Mouse (Mus musculus): ENCODE measurements at regions not wholly inside any gene's neighbourhood (a gene's known extent, or its start where the extent isn't known, plus 50 kb on each side); places are given as distances from the start of the nearest gene placed in this dataset.

DNA sequence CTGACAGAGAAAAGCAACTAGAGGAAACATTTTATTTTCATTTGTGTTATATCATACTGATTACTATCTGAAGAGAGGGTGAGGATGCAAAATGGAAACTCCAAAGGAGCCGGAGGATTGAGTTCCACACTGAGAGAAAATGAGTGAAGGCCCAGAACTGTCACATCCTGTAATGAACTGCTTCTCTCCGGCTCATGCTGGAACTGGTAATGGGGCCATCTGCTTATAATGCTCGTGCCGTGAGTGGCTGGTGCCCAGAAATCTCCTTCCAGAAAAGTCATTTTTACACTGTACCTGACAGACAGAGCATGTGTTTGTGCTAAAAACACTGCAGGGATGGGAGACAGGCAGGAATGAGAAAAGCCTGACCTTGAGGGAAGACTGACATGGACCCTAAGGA, 483.5 kb upstream of the Pkdcc start:
- 56% methylated on average over 4 of the region's 4 CpGs for WGBS
- no peaks in the 10 kb centered on the region for H3K4me1 ChIP-seq (replicated peaks; ENCODE audit: control insufficient read depth, insufficient read depth)

DNA sequence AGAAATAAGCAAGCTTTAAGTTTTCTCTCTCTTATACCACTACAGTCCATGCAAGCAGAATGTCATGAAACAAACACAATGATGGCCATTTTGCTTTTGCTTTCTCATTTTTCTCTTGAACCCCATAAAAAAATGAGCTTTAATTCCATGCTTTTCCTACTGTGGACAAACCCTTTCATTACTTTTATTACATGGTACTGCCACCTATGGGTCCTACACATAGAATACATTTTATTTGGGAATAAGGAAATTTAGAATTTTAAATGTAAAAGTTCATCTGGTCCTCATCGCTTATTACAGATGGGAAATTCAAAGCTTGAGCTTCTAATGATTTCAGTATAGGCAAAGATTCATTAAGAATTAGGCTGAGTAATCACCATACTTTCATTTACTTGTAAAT, 472.6 kb upstream of the Pkdcc start:
- WGBS: 89% methylated on average over 1 of the region's 1 CpGs
- no peaks in the 10 kb centered on the region for H3K36me3 ChIP-seq (ENCODE audit: control insufficient read depth, insufficient read depth, low read length)
- H3K4me2 ChIP-seq (replicated peaks; ENCODE audit: low read depth): no peak overlapping the region
- ATAC-seq (ENCODE audit: low FRiP score, low TSS enrichment) (no peak), DNase-seq (ENCODE audit: low spot score) (no peak)
- no peaks in the 10 kb centered on the region for H3K27me3 ChIP-seq (ENCODE audit: control insufficient read depth, insufficient read depth, low read length)
- TF ChIP-seq EP300 (optimal IDR thresholded peaks at IDR 0.05) (no peak), CTCF (IDR thresholded peaks at IDR 0.05; ENCODE audit: low read depth) (peak; percentile 42)
- no peaks in the 10 kb centered on the region for H3K9me3 ChIP-seq (ENCODE audit: control insufficient read depth, low read length)
- no peak overlapping the region for H3K4me3 ChIP-seq (ENCODE audit: low read depth, low read length)
- H3K27ac ChIP-seq (replicated peaks): no peak overlapping the region
- no peak overlapping the region for H3K9ac ChIP-seq (ENCODE audit: low read length)
- H3K4me1 ChIP-seq (replicated peaks; ENCODE audit: control insufficient read depth, insufficient read depth): no peaks in the 10 kb centered on the region

More for the DNA sequence above, 483.5 kb upstream of the Pkdcc start:
- H3K36me3 ChIP-seq (ENCODE audit: control insufficient read depth, insufficient read depth, low read length): no peaks in the 10 kb centered on the region
- no peak overlapping the region for H3K9ac ChIP-seq (ENCODE audit: low read length)
- no peak overlapping the region for H3K4me2 ChIP-seq (replicated peaks; ENCODE audit: low read depth)
- H3K4me3 ChIP-seq (ENCODE audit: low read depth, low read length): no peak overlapping the region
- H3K27me3 ChIP-seq (ENCODE audit: control insufficient read depth, insufficient read depth, low read length): no peaks in the 10 kb centered on the region
- TF ChIP-seq CTCF (IDR thresholded peaks at IDR 0.05; ENCODE audit: low read depth) (no peak), EP300 (optimal IDR thresholded peaks at IDR 0.05) (no peak)
- DNase-seq (ENCODE audit: low spot score): no peak
- H3K27ac ChIP-seq (replicated peaks): no peak overlapping the region
- no peaks in the 10 kb centered on the region for H3K9me3 ChIP-seq (ENCODE audit: control insufficient read depth, low read length)
- ATAC-seq (ENCODE audit: low FRiP score, low TSS enrichment): no peak

DNA sequence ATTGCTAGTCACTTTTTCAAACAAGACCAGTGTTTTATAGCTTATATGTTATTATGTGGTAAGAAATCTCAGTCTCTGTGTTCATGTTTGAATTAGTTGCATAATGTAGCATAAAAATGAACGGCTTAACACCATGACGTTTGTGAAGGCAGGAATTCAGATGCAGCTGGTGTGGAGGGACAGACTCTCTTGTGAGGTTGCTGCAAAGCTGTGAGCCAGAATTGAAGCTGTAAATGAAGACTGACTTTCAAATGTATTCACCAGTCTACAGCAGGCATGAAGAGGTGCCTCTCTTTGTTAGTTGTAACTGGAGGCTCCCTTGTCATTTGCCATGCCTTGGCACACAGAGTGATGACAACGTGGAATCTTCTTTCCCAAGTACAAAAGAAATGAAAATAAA, 457.7 kb upstream of the Pkdcc start:
- Histone ChIP-seq H3K4me1 (replicated peaks; ENCODE audit: control insufficient read depth, insufficient read depth) (no peaks in the 10 kb centered on the region), H3K9me3 (ENCODE audit: control insufficient read depth, low read length) (no peaks in the 10 kb centered on the region), H3K9ac (ENCODE audit: low read length) (no peak overlapping the region), H3K36me3 (ENCODE audit: control insufficient read depth, insufficient read depth, low read length) (no peaks in the 10 kb centered on the region), H3K27ac (replicated peaks) (no peak overlapping the region), H3K4me2 (replicated peaks; ENCODE audit: low read depth) (no peak overlapping the region), H3K4me3 (ENCODE audit: low read depth, low read length) (no peak overlapping the region), H3K27me3 (ENCODE audit: control insufficient read depth, insufficient read depth, low read length) (no peaks in the 10 kb centered on the region)
- WGBS: 61% methylated on average over 3 of the region's 3 CpGs
- ATAC-seq (ENCODE audit: low FRiP score, low TSS enrichment) (no peak), DNase-seq (ENCODE audit: low spot score) (no peak)
- no peak for TF ChIP-seq EP300 (optimal IDR thresholded peaks at IDR 0.05)
- TF ChIP-seq CTCF (IDR thresholded peaks at IDR 0.05; ENCODE audit: low read depth): no peak

DNA sequence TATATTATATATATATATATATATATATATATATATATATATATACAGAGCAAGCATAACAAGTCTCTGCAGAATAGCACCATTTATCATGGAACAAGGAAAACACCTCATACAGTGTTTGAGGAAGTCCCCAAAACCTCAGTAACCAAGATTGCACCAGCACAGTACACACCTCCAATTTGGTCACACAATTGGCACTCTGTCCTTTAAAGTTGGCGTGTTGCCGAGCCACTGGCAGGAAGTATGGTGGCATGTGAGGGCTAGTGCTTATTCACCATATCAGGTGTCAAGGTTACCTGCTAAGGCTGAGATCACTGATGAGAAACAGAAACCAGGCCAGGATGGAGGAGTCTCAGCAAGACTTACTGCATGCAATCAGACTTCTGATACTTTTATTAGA, 436.0 kb upstream of the Pkdcc start:
- H3K9ac ChIP-seq (ENCODE audit: low read length): no peak overlapping the region
- TF ChIP-seq EP300 (optimal IDR thresholded peaks at IDR 0.05) (no peak), CTCF (IDR thresholded peaks at IDR 0.05; ENCODE audit: low read depth) (no peak)
- ATAC-seq (ENCODE audit: low FRiP score, low TSS enrichment): no peak
- no peaks in the 10 kb centered on the region for H3K36me3 ChIP-seq (ENCODE audit: control insufficient read depth, insufficient read depth, low read length)
- 73% methylated on average over 2 of the region's 2 CpGs for WGBS
- DNase-seq (ENCODE audit: low spot score): no peak
- H3K4me1 ChIP-seq (replicated peaks; ENCODE audit: control insufficient read depth, insufficient read depth): no peaks in the 10 kb centered on the region
- H3K9me3 ChIP-seq (ENCODE audit: control insufficient read depth, low read length): no peaks in the 10 kb centered on the region
- H3K4me2 ChIP-seq (replicated peaks; ENCODE audit: low read depth): no peak overlapping the region
- H3K4me3 ChIP-seq (ENCODE audit: low read depth, low read length): no peak overlapping the region
- H3K27me3 ChIP-seq (ENCODE audit: control insufficient read depth, insufficient read depth, low read length): no peaks in the 10 kb centered on the region
- H3K27ac ChIP-seq (replicated peaks): no peak overlapping the region

DNA sequence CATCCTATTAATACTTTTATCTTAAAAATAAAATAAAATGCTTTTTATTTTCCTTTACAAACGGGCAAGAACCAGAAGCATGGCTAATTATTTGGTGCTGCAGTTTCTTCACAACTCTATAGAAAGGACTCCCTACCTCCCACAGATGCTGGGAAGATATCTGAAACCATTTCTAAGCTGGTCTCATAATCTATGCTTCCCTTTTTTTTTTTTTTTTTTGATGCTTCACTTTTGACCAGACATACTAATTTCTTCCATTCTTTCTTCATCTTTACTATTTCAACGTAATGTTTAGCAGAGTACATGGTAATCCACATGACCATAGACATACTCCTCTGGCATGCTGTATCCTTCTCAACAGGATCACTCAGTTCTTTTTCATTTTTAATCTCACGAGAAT, 393.0 kb upstream of the Pkdcc start:
- Histone ChIP-seq H3K4me1 (replicated peaks; ENCODE audit: control insufficient read depth, insufficient read depth) (no peaks in the 10 kb centered on the region), H3K27ac (replicated peaks) (no peak overlapping the region), H3K9ac (ENCODE audit: low read length) (no peak overlapping the region), H3K27me3 (ENCODE audit: control insufficient read depth, insufficient read depth, low read length) (no peaks in the 10 kb centered on the region), H3K9me3 (ENCODE audit: control insufficient read depth, low read length) (no peaks in the 10 kb centered on the region), H3K4me3 (ENCODE audit: low read depth, low read length) (no peak overlapping the region), H3K36me3 (ENCODE audit: control insufficient read depth, insufficient read depth, low read length) (no peaks in the 10 kb centered on the region), H3K4me2 (replicated peaks; ENCODE audit: low read depth) (no peak overlapping the region)
- DNase-seq (ENCODE audit: low spot score): no peak
- TF ChIP-seq EP300 (optimal IDR thresholded peaks at IDR 0.05): no peak
- WGBS: 67% methylated on average over 3 of the region's 3 CpGs
- no peak for ATAC-seq (ENCODE audit: low FRiP score, low TSS enrichment)

DNA sequence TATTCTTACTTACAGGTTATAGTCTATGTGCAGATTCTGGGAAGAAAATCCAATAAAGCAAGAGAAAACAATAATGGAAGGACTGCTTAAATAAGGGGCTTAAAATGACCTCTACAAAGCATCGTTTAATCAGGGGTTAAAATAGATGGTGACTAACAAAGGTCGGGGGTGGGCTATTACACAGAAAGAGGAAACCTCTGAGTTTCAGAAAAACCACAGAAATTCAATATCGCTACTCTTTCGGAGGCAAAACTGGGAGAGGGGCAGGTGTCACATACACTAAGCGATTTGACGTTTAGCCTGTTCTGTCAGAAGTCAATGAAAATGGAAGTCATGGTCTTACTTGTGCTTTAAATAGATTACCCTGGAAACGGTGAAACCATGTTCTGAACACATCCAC, 391.0 kb upstream of the Pkdcc start:
- Histone ChIP-seq H3K9ac (ENCODE audit: low read length) (no peak overlapping the region), H3K36me3 (ENCODE audit: control insufficient read depth, insufficient read depth, low read length) (no peaks in the 10 kb centered on the region), H3K9me3 (ENCODE audit: control insufficient read depth, low read length) (no peaks in the 10 kb centered on the region), H3K27ac (replicated peaks) (no peak overlapping the region), H3K4me1 (replicated peaks; ENCODE audit: control insufficient read depth, insufficient read depth) (no peaks in the 10 kb centered on the region), H3K4me3 (ENCODE audit: low read depth, low read length) (no peak overlapping the region), H3K27me3 (ENCODE audit: control insufficient read depth, insufficient read depth, low read length) (no peaks in the 10 kb centered on the region), H3K4me2 (replicated peaks; ENCODE audit: low read depth) (no peak overlapping the region)
- TF ChIP-seq EP300 (optimal IDR thresholded peaks at IDR 0.05) (no peak), CTCF (IDR thresholded peaks at IDR 0.05; ENCODE audit: low read depth) (no peak)
- DNase-seq (ENCODE audit: low spot score) (no peak), ATAC-seq (ENCODE audit: low FRiP score, low TSS enrichment) (no peak)
- 76% methylated on average over 7 of the region's 7 CpGs for WGBS

Data from stomach, postnatal 0 days (tissue).